Mouse (Mus musculus) hindbrain, embryonic 16.5 days (tissue): Measurements from ENCODE around the gene Ipo11. TPM values are rescaled to one million over a fixed set of nuclear protein-coding genes. Genes with fewer than 3 reads are reported as not detected.

Experiments used
- ATAC-seq: fragments of 200-750 bp; cut with Nextera tagmentation; 2 replicates; pipeline ENCODE4 v1.8.0; 2017; ENCODE audit warnings: moderate TSS enrichment, moderate library complexity
- H3K27ac ChIP-seq: fragments of 300-500 bp; sonication (generic); 2 replicates; pipeline ENCODE4 v1.5.1; 2014; ENCODE audit warnings: low read depth, mild to moderate bottlenecking, control low read depth, low read length, moderate library complexity
- H3K27me3 ChIP-seq: fragments of 300-500 bp; sonication (generic); replicated peaks from 2 replicates; pipeline ENCODE4 v1.6.1; 2014; ENCODE audit warnings: low read length; ENCODE audit not compliant: control insufficient read depth, insufficient read depth
- H3K36me3 ChIP-seq: fragments of 300-500 bp; sonication (generic); 2 replicates; pipeline ENCODE4 v1.6.1; 2014; ENCODE audit warnings: mild to moderate bottlenecking, low read length, moderate library complexity, mixed read lengths; ENCODE audit not compliant: control insufficient read depth, insufficient read depth
- H3K4me1 ChIP-seq: fragments of 300-500 bp; sonication (generic); 2 replicates; pipeline ENCODE4 v1.6.1; 2014; ENCODE audit warnings: low read depth, low read length; ENCODE audit not compliant: control insufficient read depth, insufficient read depth
- H3K4me2 ChIP-seq: fragments of 300-500 bp; sonication (generic); 2 replicates; pipeline ENCODE4 v1.6.1; 2014; ENCODE audit warnings: mild to moderate bottlenecking, low read length, control low read depth, moderate library complexity
- H3K4me3 ChIP-seq: fragments of 300-500 bp; sonication (generic); 2 replicates; pipeline ENCODE4 v1.5.1; 2014; ENCODE audit warnings: mild to moderate bottlenecking, low read length, control low read depth, moderate library complexity
- H3K9ac ChIP-seq: fragments of 300-500 bp; sonication (generic); 2 replicates; pipeline ENCODE4 v1.6.1; 2014; ENCODE audit warnings: low read depth, mild to moderate bottlenecking, control low read depth, low read length, moderate library complexity
- H3K9me3 ChIP-seq: fragments of 300-500 bp; sonication (generic); 2 replicates; pipeline ENCODE4 v1.6.1; 2014; ENCODE audit warnings: mild to moderate bottlenecking, low read length, moderate library complexity; ENCODE audit not compliant: control insufficient read depth
- WGBS: fragments of 180-500 bp; shearing (Covaris S2); extraction: QIAGEN DNeasy Blood & Tissue Kit; methylation state at CpG from one replicate; pipeline ENCODE4 v1.1.7; 2014; 5-methylcytosine and 5-hydroxymethylcytosine counted together
- polyA plus RNA-seq: library from polyadenylated mRNA; unstranded; fragments of >200 nt; fragmentation: Nextera tagmentation; extraction: Ambion mirVana; gene quantifications from 2 replicates; pipeline ENCODE4 v1.2.1, GENCODE M21; 2015

The Ipo11 gene
- polyA plus RNA-seq, result 43.3 and 43.5 TPM in 2 replicates

DNA sequence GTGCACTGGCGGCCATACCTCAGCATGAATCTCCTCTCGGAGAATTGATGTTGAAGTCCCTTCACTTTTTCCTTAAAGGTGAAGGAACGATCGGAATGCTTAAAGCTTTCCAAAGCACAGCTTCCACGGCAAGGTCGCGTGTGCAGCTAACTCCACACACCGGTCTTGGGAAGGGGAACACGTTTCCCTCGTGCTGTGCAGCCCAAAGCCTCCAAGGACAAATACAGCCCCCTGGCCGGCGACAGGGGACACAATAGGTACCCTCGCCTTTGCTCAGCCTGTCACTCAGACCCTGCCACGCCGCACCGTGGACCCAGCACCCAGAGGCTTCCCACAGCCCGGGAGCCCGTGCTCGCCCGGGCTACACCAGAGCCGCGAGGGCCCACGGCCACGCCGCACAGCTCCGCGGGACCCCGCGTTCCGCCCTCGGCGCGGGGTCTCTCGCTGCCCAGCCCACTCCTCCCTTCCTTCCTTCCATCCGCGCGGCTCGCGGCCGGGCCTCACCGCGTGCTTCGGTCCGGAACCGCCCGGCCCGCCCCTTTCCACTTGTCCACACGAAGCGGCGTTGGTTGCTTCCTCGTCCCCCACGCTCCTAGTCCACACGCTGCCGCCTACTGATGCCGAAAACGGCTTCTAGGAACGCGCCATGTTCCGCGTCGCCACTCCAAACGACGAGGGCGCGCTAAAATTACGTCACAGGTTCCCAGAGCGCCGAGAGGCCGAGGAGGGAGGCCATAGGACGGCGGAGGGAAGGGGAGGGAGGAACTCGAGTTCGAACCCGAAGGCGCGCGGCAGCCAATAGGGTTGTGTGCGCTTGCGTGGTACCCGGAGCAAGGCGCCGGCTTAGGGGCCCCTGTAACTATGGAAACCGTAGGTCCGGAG is at the start of gene Ipo11:
TSS of gene Ipo11 (minus strand) at position 703 of the 882 bp plus-strand sequence.
- Histone ChIP-seq H3K9me3 (no peaks in the 10 kb centered on the region), H3K27me3 (no peaks in the 10 kb centered on the region), H3K27ac (peak within 1 kb of the TSS; percentile 89), H3K4me1 (peaks cover 9% of the 10 kb centered on the region), H3K4me2 (peak within 1 kb of the TSS; percentile 71), H3K36me3 (no peaks in the 10 kb centered on the region), H3K4me3 (peak within 1 kb of the TSS; percentile 99), H3K9ac (peak within 1 kb of the TSS; percentile 93)
- under 1% methylated on average over 80 of the region's 84 CpGs for whole genome bisulfite sequencing
- ATAC-seq, result peak; percentile 97

DNA sequence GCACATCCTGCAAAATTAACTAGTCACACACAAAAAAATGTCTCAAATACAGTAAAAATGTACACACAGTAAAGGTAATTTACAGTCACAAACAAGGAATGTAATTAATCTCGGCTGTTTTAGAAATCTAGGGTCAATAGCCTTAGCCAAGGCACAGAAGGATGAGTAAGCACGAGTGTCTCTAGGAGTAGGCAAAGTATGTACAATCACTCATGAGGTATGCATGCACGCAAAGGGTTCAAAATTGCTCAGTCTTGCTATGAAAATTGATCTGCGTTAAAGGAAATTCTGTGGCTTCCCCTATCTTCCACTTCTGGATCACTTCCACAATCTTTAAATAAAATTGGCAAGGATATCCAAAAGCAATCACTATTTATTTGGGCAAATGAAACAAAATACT is 24.7 kb upstream of the Ipo11 start:
- no peak for ATAC-seq
- H3K9ac ChIP-seq, result no peak overlapping the region
- H3K27ac ChIP-seq, result no peak overlapping the region
- H3K27me3 ChIP-seq, result no peaks in the 10 kb centered on the region
- 92% methylated on average over 4 of the region's 4 CpGs for WGBS
- peaks cover 22% of the 10 kb centered on the region for H3K36me3 ChIP-seq
- no peak overlapping the region for H3K4me3 ChIP-seq
- H3K4me2 ChIP-seq, result no peak overlapping the region
- no peaks in the 10 kb centered on the region for H3K9me3 ChIP-seq
- no peaks in the 10 kb centered on the region for H3K4me1 ChIP-seq

GRCm38 (mm10) chr13:106960557-106960956 is 23.8 kb upstream of the Ipo11 start:
- Histone ChIP-seq H3K4me3 (no peak overlapping the region), H3K9ac (no peak overlapping the region), H3K9me3 (no peaks in the 10 kb centered on the region), H3K4me1 (no peaks in the 10 kb centered on the region), H3K36me3 (peaks cover 27% of the 10 kb centered on the region), H3K27ac (no peak overlapping the region), H3K27me3 (no peaks in the 10 kb centered on the region), H3K4me2 (no peak overlapping the region)
- 90% methylated on average over 3 of the region's 3 CpGs for WGBS
- no peak for ATAC-seq

DNA sequence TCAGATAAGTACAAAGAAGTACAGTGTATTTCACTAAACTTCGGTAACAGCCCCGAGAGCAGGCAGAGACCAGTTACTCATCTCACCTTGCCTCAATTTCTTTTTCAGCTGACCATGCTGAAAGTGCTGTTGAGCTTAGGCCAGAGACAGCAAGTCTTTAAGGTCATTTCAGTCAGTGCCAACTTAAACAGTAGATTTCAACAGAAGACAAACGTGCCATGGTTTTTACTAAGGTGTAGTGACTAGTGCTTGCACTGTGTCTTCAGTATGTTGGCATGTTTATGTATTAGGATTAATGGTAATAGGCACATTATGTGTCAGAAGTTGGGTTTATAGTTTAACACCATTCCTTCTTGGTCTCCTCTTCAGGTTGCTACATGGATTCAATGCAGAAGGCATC is 21.5 kb upstream of the Ipo11 start:
- Histone ChIP-seq H3K9ac (no peak overlapping the region), H3K27ac (no peak overlapping the region), H3K4me1 (no peaks in the 10 kb centered on the region), H3K36me3 (peaks cover 29% of the 10 kb centered on the region), H3K4me2 (no peak overlapping the region), H3K27me3 (no peaks in the 10 kb centered on the region), H3K9me3 (no peaks in the 10 kb centered on the region), H3K4me3 (no peak overlapping the region)
- no peak for ATAC-seq
- 93% methylated on average over 3 of the region's 3 CpGs for WGBS

DNA sequence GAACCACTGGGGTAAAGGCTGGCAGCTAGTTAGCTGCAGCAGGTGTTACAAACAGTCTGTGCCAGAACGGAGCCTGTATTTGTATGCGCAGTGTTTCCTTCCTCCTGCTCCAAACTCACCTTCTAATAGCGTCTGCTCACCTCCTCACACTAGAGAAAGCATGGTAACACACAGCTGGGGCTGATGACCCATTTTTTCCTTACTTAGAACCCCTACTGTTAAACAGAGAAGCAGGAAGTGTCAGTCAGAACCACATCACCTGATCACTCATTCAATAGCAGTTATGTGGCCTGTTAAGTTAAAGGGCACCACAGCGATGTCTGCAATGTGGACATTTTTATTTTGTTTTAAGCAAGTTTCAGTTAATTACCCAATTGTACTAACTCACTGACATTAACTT is 20.8 kb upstream of the Ipo11 start:
- Histone ChIP-seq H3K4me3 (no peak overlapping the region), H3K9ac (no peak overlapping the region), H3K36me3 (peaks cover 24% of the 10 kb centered on the region), H3K4me1 (no peaks in the 10 kb centered on the region), H3K9me3 (no peaks in the 10 kb centered on the region), H3K27ac (no peak overlapping the region), H3K27me3 (no peaks in the 10 kb centered on the region), H3K4me2 (no peak overlapping the region)
- WGBS, result 89% methylated on average over 4 of the region's 4 CpGs
- ATAC-seq, result no peak; the same call in 1 of the 2 replicates

DNA sequence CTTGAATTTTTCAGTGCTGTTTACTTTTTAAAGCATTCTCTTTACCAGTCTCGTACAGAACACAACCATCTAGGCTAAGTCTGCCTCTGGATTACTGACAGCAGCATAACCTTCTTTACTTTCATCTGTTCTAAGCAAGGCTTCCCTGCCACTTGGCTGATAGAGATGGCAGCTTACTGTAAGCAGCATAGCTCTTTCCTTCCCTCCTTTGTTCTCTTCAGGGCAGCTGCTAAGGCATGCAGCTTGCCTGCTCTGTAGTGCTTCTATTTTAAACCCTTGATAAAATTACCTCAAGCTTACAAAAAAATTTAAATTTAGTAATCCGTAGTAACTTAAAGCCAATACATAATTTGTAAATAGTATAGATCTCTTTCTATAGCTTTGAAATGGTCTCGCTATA is 18.1 kb upstream of the Ipo11 start:
- no peak for ATAC-seq
- Histone ChIP-seq H3K27me3 (no peaks in the 10 kb centered on the region), H3K4me1 (no peaks in the 10 kb centered on the region), H3K36me3 (peaks cover 23% of the 10 kb centered on the region), H3K4me2 (no peak overlapping the region), H3K4me3 (no peak overlapping the region), H3K9me3 (no peaks in the 10 kb centered on the region), H3K27ac (no peak overlapping the region), H3K9ac (no peak overlapping the region)
- 94% methylated on average over 3 of the region's 3 CpGs for WGBS

GRCm38 (mm10) chr13:106947583-106947982 is 10.8 kb upstream of the Ipo11 start:
- Histone ChIP-seq H3K4me1 (peaks cover 16% of the 10 kb centered on the region), H3K36me3 (peaks cover 4% of the 10 kb centered on the region), H3K27ac (no peak overlapping the region), H3K4me3 (peak overlapping the region; percentile 82), H3K27me3 (no peaks in the 10 kb centered on the region), H3K4me2 (peak overlapping the region; percentile 77), H3K9ac (peak overlapping the region; percentile 91), H3K9me3 (no peaks in the 10 kb centered on the region)
- no peak for ATAC-seq
- 7% methylated on average over 6 of the region's 6 CpGs for WGBS

DNA sequence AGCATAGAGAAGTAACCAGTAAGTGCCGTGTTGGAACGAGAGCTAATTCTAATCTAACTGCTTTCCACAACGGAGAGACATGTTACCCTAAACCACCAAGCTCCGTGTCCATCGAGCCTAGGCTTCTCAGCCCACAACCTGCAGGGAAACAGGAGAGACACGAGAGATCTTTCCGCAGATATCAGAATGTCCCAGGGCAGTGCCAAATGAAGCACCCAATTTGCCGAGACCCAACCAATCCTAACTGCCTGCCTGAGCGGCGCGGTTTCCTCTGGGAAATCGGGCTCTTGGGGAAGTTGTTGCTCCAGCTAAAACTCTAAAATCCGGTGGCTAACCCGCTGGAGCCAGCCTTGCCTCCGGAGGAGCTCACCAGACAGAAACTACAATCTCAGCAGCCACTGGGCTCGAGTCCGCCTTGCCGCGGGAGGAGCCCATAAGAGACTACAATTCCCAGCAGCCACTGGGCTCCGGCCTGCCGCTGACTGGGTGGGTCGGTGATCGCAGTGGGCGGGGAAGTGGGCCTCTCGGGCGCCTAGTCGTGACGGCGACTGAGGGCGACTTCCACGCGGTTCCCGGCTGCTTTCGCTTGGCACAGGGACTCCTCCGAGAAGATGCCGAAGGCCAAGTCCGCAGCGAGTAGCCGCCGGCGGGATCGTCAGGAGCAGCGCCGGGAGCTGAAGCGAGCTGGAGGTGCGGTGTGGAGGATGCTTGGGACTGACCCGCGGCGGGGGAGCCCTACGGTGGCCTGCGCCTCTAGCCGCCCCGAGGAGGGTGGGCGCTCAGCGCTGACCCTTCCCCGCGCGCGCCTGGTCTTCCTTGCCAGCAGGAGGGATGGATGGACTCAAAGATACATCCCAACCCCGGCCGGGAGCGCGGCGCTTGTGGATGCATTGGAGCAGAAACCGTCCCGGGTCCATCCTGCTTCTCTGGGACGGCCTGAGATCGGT is 10.1 kb upstream of the Ipo11 start, which contains the start of gene Dimt1:
TSS of gene Dimt1 (plus strand) at position 534 of the 947 bp plus-strand sequence.
- peak; percentile 99 for ATAC-seq
- H3K9ac ChIP-seq, result peak within 1 kb of the TSS; percentile 91
- H3K9me3 ChIP-seq, result no peaks in the 10 kb centered on the region
- peaks cover 16% of the 10 kb centered on the region for H3K4me1 ChIP-seq
- peak within 1 kb of the TSS; percentile 77 for H3K4me2 ChIP-seq
- H3K36me3 ChIP-seq, result peaks cover 4% of the 10 kb centered on the region
- H3K27me3 ChIP-seq, result no peaks in the 10 kb centered on the region
- peak within 1 kb of the TSS; percentile 73 for H3K27ac ChIP-seq
- WGBS, result under 1% methylated on average over 61 of the region's 68 CpGs
- peak within 1 kb of the TSS; percentile 82 for H3K4me3 ChIP-seq

- Histone ChIP-seq H3K27ac (no peak overlapping the region), H3K4me1 (peaks cover 16% of the 10 kb centered on the region), H3K4me3 (no peak overlapping the region), H3K9me3 (no peaks in the 10 kb centered on the region), H3K9ac (no peak overlapping the region), H3K4me2 (no peak overlapping the region), H3K27me3 (no peaks in the 10 kb centered on the region), H3K36me3 (peaks cover 4% of the 10 kb centered on the region)
- no peak for ATAC-seq
- WGBS, result 80% methylated on average over 9 of the region's 9 CpGs
Observed at GRCm38 (mm10) chr13:106945518-106945917, 8.8 kb upstream of the Ipo11 start.
